Mouse (Mus musculus) megakaryocyte, embryonic 14.5 days (primary cell): ENCODE measurements around the gene Ctsw.
"Not testable (repeated sequence)": the region's sequence is repeated elsewhere in the genome, so short reads cannot be mapped to it uniquely, and the experiment has no call there.

Experiments
- FLI1 ChIP-seq: IDR thresholded peaks from 2 replicates; pipeline ENCODE4 v1.6.1; 2012; ENCODE audit warnings: low read length, inconsistent platforms, mixed read lengths
- GATA1 ChIP-seq: IDR thresholded peaks from 3 replicates; pipeline ENCODE4 v1.6.1; 2012; ENCODE audit warnings: mixed read lengths, low read length, inconsistent platforms, borderline replicate concordance

DNA sequence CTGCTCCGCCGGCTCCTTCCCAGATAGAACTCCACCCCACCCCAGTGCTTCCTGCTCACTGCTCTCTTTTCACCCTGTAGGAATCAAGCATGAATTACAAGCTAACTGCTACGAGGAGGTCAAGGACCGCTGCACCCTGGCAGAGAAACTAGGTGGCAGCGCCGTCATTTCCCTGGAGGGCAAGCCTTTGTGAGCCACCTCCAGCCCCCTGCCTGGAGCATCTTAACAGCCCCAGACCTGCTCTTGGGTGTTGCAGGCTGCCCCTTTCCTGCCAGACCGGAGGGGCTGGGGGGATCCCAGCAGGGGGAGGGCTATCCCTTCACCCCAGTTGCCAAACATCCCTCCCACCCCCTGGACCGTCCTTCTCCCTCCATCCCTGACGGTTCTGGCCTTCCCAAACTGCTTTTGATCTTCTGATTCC, 25.0 kb upstream of the Ctsw start:
- not testable (repeated sequence) for TF ChIP-seq GATA1, FLI1
